Mouse (Mus musculus): ENCODE measurements around the gene Gm49369.

- no peak for TF ChIP-seq MYOG (IDR thresholded peaks at IDR 0.05; ENCODE audit: control insufficient read depth in 1 of 3, insufficient read depth in 1 of 3, insufficient read length in 2 of 3, low read depth in 2 of 3)
- no peak for TF ChIP-seq POLR2A (IDR thresholded peaks at IDR 0.05; ENCODE audit: insufficient read length, low read depth)
- no peak for TF ChIP-seq USF1 (IDR thresholded peaks at IDR 0.05; ENCODE audit: low read depth)
Observed at GRCm38 (mm10) chr7:142394261-142395190, 12.1 kb upstream of the Gm49369 start.

Data from myocyte (in vitro differentiated cells).